Comparison of ENCODE assay signal across 29 mouse cellular contexts in the genomic region with DNA sequence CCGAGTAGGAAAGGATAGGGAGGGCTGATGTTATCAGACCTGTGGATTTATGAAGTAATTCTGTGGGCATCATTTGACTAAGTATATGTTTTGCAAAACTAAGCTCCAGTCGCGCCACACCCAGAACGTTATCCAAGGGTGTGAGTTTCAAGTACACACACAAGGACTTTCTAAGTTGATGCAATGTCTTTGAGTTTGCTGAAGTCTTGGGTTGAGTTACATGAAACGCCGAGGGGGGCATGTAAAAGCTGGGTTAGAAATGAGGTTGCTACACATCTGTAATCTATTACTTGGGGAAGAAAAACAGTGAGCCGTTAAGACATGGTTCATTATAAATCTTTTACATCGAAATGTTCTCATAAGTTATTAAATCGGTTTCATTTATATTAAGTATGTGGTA.
DNase-seq lines count a peak whose midpoint lies in the region; ATAC-seq and TF ChIP-seq lines count a peak whose summit lies in the region.
"Had no signal": no experiment of that assay in that cellular context is flagged by ENCODE, and none has a peak within 500 bp of the region (broad histone marks: within the 10 kb centered on the region; RNA-seq: fewer than 3 reads in every experiment).

No protein-coding gene starts in this region.

- H3K9me3 ChIP-seq in embryonic facial prominence, embryonic 15.5 days (replicated peaks) = peaks cover 4% of the 10 kb centered on the region; the same call in 1 of the 2 replicates
- H3K9me3 ChIP-seq in limb, embryonic 14.5 days (ENCODE audit: control insufficient read depth, low read length) = peaks cover 8% of the 10 kb centered on the region; the same call in 1 of the 2 replicates
- H3K9me3 ChIP-seq: forebrain, embryonic 12.5 days; hindbrain, embryonic 15.5 days; liver, embryonic 15.5 days had no signal

- H3K4me2 ChIP-seq in embryonic facial prominence, embryonic 15.5 days (replicated peaks) = no peak overlapping the region
- H3K4me2 ChIP-seq in limb, embryonic 14.5 days (replicated peaks; ENCODE audit: low read depth, low read length, severe bottlenecking) = no peak overlapping the region
- H3K4me2 ChIP-seq: forebrain, embryonic 12.5 days; hindbrain, embryonic 15.5 days; liver, embryonic 15.5 days; lung, embryonic 14.5 days; midbrain, embryonic 12.5 days; neural tube, embryonic 13.5 days had no signal

- ATAC-seq in embryonic facial prominence, embryonic 15.5 days (ENCODE audit: insufficient number of reproducible peaks, low FRiP score, low TSS enrichment, low read depth) = 0 out of 2 replicates have a peak, but pooled peaks have one; percentile 54
- ATAC-seq in limb, embryonic 14.5 days (ENCODE audit: low FRiP score, low read depth) = no peak
- ATAC-seq: forebrain, postnatal 0 days; inflammation-experienced regulatory T-cells, adult 6 months; Patski had no signal

- no peak overlapping the region for H3K4me3 ChIP-seq in embryonic facial prominence, embryonic 15.5 days (replicated peaks)
- H3K4me3 ChIP-seq in limb, embryonic 14.5 days (replicated peaks; ENCODE audit: low read length) = no peak overlapping the region
- H3K4me3 ChIP-seq: forebrain, embryonic 12.5 days; hindbrain, embryonic 10.5 days; hindbrain, embryonic 15.5 days; left cerebral cortex, adult 2 months; liver, embryonic 15.5 days; midbrain, embryonic 12.5 days; neural tube, embryonic 13.5 days had no signal

- TF ChIP-seq POLR2A in limb, embryonic 14.5 days (IDR thresholded peaks at IDR 0.05; ENCODE audit: borderline replicate concordance, extremely low read depth, insufficient read depth, insufficient read length) = no peak

- no peaks in the 10 kb centered on the region for H3K27me3 ChIP-seq in embryonic facial prominence, embryonic 15.5 days
- H3K27me3 ChIP-seq in limb, embryonic 14.5 days (ENCODE audit: control insufficient read depth, insufficient read depth, low read length) = no peaks in the 10 kb centered on the region
- H3K27me3 ChIP-seq: forebrain, embryonic 12.5 days; hindbrain, embryonic 15.5 days; liver, embryonic 15.5 days; midbrain, embryonic 12.5 days; neural tube, embryonic 13.5 days; Patski had no signal

- H3K27ac ChIP-seq in embryonic facial prominence, embryonic 15.5 days (replicated peaks) = no peak overlapping the region
- H3K27ac ChIP-seq in limb, embryonic 14.5 days (replicated peaks; ENCODE audit: low read depth, low read length) = no peak overlapping the region
- H3K27ac ChIP-seq: forebrain, embryonic 12.5 days; hindbrain, embryonic 10.5 days; hindbrain, embryonic 15.5 days; left cerebral cortex, adult 2 months; liver, embryonic 15.5 days; midbrain, embryonic 12.5 days; neural tube, embryonic 13.5 days had no signal

- WGBS in embryonic facial prominence, embryonic 15.5 days = 26% methylated on average over 9 of the region's 9 CpGs
- 23% methylated on average over 9 of the region's 9 CpGs for WGBS in limb, embryonic 14.5 days

- no peak overlapping the region for H3K9ac ChIP-seq in embryonic facial prominence, embryonic 15.5 days
- no peak overlapping the region for H3K9ac ChIP-seq in limb, embryonic 14.5 days (ENCODE audit: low read depth, low read length, severe bottlenecking)
- H3K9ac ChIP-seq: forebrain, embryonic 12.5 days; forebrain, postnatal 0 days; hindbrain, embryonic 15.5 days; liver, embryonic 15.5 days; lung, embryonic 14.5 days; midbrain, embryonic 12.5 days; neural tube, embryonic 13.5 days had no signal

- H3K4me1 ChIP-seq in embryonic facial prominence, embryonic 15.5 days = no peaks in the 10 kb centered on the region; the same call in 1 of the 2 replicates
- peaks cover 13% of the 10 kb centered on the region for H3K4me1 ChIP-seq in limb, embryonic 14.5 days (ENCODE audit: control insufficient read depth, insufficient read depth, low read length)
- H3K4me1 ChIP-seq: forebrain, embryonic 12.5 days; hindbrain, embryonic 10.5 days; hindbrain, embryonic 15.5 days; liver, embryonic 15.5 days; midbrain, embryonic 12.5 days; neural tube, embryonic 13.5 days had no signal

- DNase-seq in 3T3-L1 (ENCODE audit: low read depth, low spot score) = peak; percentile 3
- DNase-seq in NIH3T3 (ENCODE audit: low read depth) = peak; percentile 63
- peak; percentile 58 for DNase-seq in limb, embryonic 14.5 days (ENCODE audit: low spot score)
- no peak for DNase-seq in right cerebral cortex, postnatal 36 days (ENCODE audit: low spot score in 2 of 2)
- no peak for DNase-seq in cerebellum, adult 9-10 months
- DNase-seq in gastrocnemius, adult 8-10 months (ENCODE audit: low spot score in 2 of 2) = no peak
- DNase-seq: adrenal gland, postnatal 10 days; cerebellum, adult 11 months; cerebellum, adult 9-11 months; forebrain, postnatal 0 days; gastrocnemius, postnatal 14 days; heart, postnatal 14 days; kidney, adult 11 months; kidney, postnatal 14 days; liver; lung, embryonic 14.5 days; spleen, adult 18-20 months; thymus, postnatal 14 days had no signal

- H3K36me3 ChIP-seq in embryonic facial prominence, embryonic 15.5 days = no peaks in the 10 kb centered on the region
- no peaks in the 10 kb centered on the region for H3K36me3 ChIP-seq in limb, embryonic 14.5 days (ENCODE audit: control insufficient read depth, insufficient read depth, low read length)
- H3K36me3 ChIP-seq: forebrain, embryonic 12.5 days; G1E; hindbrain, embryonic 10.5 days; hindbrain, embryonic 15.5 days; liver, embryonic 15.5 days; midbrain, embryonic 12.5 days; neural tube, embryonic 13.5 days had no signal

Comparison
In these comparisons a context has a peak if more than half of its experiments do, and no peak if none do; other contexts are left out.
1. DNase-seq: peak in 3T3-L1 (single experiment), NIH3T3 (single experiment) and limb, embryonic 14.5 days (single experiment); none in right cerebral cortex, postnatal 36 days (0 of 2), cerebellum, adult 9-10 months (single experiment) and gastrocnemius, adult 8-10 months (0 of 2).